Mouse (Mus musculus): ENCODE measurements around the gene Gm21874.
"Not testable (repeated sequence)": the region's sequence is repeated elsewhere in the genome, so short reads cannot be mapped to it uniquely, and the experiment has no call there.

Gene Gm21874

GRCm38 (mm10) chrY:9416048-9416447, at the start of gene Gm21874:
Gene Gm21874 (minus strand): TSS chrY:9416148.
- CTCF ChIA-PET = not testable (repeated sequence)
